Mouse (Mus musculus): ENCODE measurements around the gene Aldh5a1.

The Aldh5a1 gene

GRCm38 (mm10) chr13:24862520-24862919 lies 74.9 kb downstream of the Aldh5a1 start:
- peak; percentile 78 for DNase-seq

GRCm38 (mm10) chr13:24862021-24862420 lies 75.4 kb downstream of the Aldh5a1 start:
- DNase-seq = no peak

GRCm38 (mm10) chr13:24861084-24861483 lies 76.4 kb downstream of the Aldh5a1 start:
- no peak for DNase-seq

GRCm38 (mm10) chr13:24859115-24859514 lies 78.3 kb downstream of the Aldh5a1 start:
- no peak for DNase-seq
